Mouse (Mus musculus) thymus, postnatal 0 days (tissue): ENCODE measurements around the gene Ubap1l. TPM values are rescaled to one million over a fixed set of nuclear protein-coding genes. Genes with fewer than 3 reads are reported as not detected.
"Not testable (repeated sequence)": the region's sequence is repeated elsewhere in the genome, so short reads cannot be mapped to it uniquely, and the experiment has no call there.

ENCODE experiments used
- DNase-seq: peaks from one replicate; pipeline ENCODE4 v3.0.0-alpha.2; 2015; ENCODE audit warnings: low spot score
- polyA plus RNA-seq: library from polyadenylated mRNA; unstranded; fragments of >200 nt; fragmentation: Nextera tagmentation; extraction: Ambion mirVana; gene quantifications from 2 replicates; pipeline ENCODE4 v1.2.1, GENCODE M21; 2015

Gene Ubap1l
- polyA plus RNA-seq: 0.12 and 0.22 TPM in 2 replicates

- DNase-seq: no peak
Measured at GRCm38 (mm10) chr9:65360641-65361448, at the start of gene Ubap1l. TSS of gene Ubap1l (plus strand) at chr9:65361041.

GRCm38 (mm10) chr9:65312669-65313357, 48.0 kb upstream of the Ubap1l start:
- no peak for DNase-seq

- no peak for DNase-seq
Measured at GRCm38 (mm10) chr9:65313846-65314245, 47.0 kb upstream of the Ubap1l start.

- no peak for DNase-seq
Measured at GRCm38 (mm10) chr9:65322255-65322900, 38.5 kb upstream of the Ubap1l start.

GRCm38 (mm10) chr9:65325971-65326370, 34.9 kb upstream of the Ubap1l start:
- no peak for DNase-seq

- DNase-seq: no peak
Measured at GRCm38 (mm10) chr9:65327371-65327770, 33.5 kb upstream of the Ubap1l start.

- DNase-seq: no peak
Measured at GRCm38 (mm10) chr9:65333958-65334357, 26.9 kb upstream of the Ubap1l start.

GRCm38 (mm10) chr9:65339146-65339545, 21.7 kb upstream of the Ubap1l start:
- no peak for DNase-seq

- no peak for DNase-seq
Measured at GRCm38 (mm10) chr9:65340414-65340813, 20.4 kb upstream of the Ubap1l start.

- not testable (repeated sequence) for DNase-seq
Measured at GRCm38 (mm10) chr9:65345439-65345838, 15.4 kb upstream of the Ubap1l start.

- DNase-seq: peak; percentile 94
Measured at GRCm38 (mm10) chr9:65345854-65346475, 14.9 kb upstream of the Ubap1l start, which contains the start of gene Pdcd7. TSS of gene Pdcd7 (plus strand) at chr9:65346104.

GRCm38 (mm10) chr9:65346476-65347111, 14.2 kb upstream of the Ubap1l start:
- DNase-seq: peak; percentile 51

GRCm38 (mm10) chr9:65347112-65347850, 13.6 kb upstream of the Ubap1l start:
- DNase-seq: peak; percentile 4

- DNase-seq: no peak
Measured at GRCm38 (mm10) chr9:65353251-65353650, 7.6 kb upstream of the Ubap1l start.

GRCm38 (mm10) chr9:65356561-65356960, 4.3 kb upstream of the Ubap1l start:
- no peak for DNase-seq

GRCm38 (mm10) chr9:65356971-65357370, 3.9 kb upstream of the Ubap1l start:
- DNase-seq: no peak

- no peak for DNase-seq
Measured at GRCm38 (mm10) chr9:65358956-65359480, 1.8 kb upstream of the Ubap1l start.

GRCm38 (mm10) chr9:65363684-65364083, 2.8 kb downstream of the Ubap1l start:
- DNase-seq: no peak

- no peak for DNase-seq
Measured at GRCm38 (mm10) chr9:65365721-65366120, 4.9 kb downstream of the Ubap1l start.

GRCm38 (mm10) chr9:65371756-65372155, 10.9 kb downstream of the Ubap1l start:
- DNase-seq: no peak
